Mouse (Mus musculus): ENCODE results near the gene Btbd35f14. TPM values are rescaled to one million over a fixed set of nuclear protein-coding genes. Genes with fewer than 3 reads are reported as not detected.
"Not testable (repeated sequence)": the region's sequence is repeated elsewhere in the genome, so short reads cannot be mapped to it uniquely, and the experiment has no call there.

Btbd35f14 gene
- polyA plus RNA-seq (2012; rRNA removed), result not detected in 2 replicates

- no CpG with 5 or more reads among the region's 3 CpGs for WGBS
- not testable (repeated sequence) for DNase-seq (ENCODE audit: low read depth, low spot score)
Observed at GRCm38 (mm10) chrX:33702249-33702648, at the start of gene Btbd35f14. TSS of gene Btbd35f14 (minus strand) at chrX:33702349.

GRCm38 (mm10) chrX:33656872-33657271 is 45.3 kb downstream of the Btbd35f14 start, which contains the start of gene Btbd35f13:
TSS of gene Btbd35f13 (plus strand) at chrX:33657172.
- not testable (repeated sequence) for DNase-seq (ENCODE audit: low read depth, low spot score)
- 58% methylated on average over 3 of the region's 3 CpGs for WGBS

Other genes starting within 250 kb of the Btbd35f14 start
- not detected in 2 replicates for gene Btbd35f15, start 125.0 kb downstream of the Btbd35f14 start, polyA plus RNA-seq (2012; rRNA removed)
- not detected in 2 replicates for gene Btbd35f13, start 45.2 kb downstream of the Btbd35f14 start, polyA plus RNA-seq (2012; rRNA removed)